Mouse (Mus musculus) G1E (cell line): ENCODE measurements around the gene Stx8.

ENCODE experiments used
- CTCF ChIP-seq: IDR thresholded peaks from 2 replicates; pipeline ENCODE4 v1.5.1; 2012; ENCODE audit warnings: low read depth, low read length, inconsistent platforms, mixed read lengths
- GATA1 ChIP-seq: IDR thresholded peaks from 2 replicates; pipeline ENCODE4 v1.6.1; 2012; ENCODE audit warnings: borderline replicate concordance, low read length, inconsistent platforms, mixed read lengths
- GATA2 ChIP-seq: IDR thresholded peaks from 2 replicates; pipeline ENCODE4 v1.6.1; 2012; ENCODE audit warnings: low read depth, low read length, inconsistent platforms, borderline replicate concordance
- POLR2AphosphoS5 ChIP-seq: IDR thresholded peaks from 2 replicates; pipeline ENCODE4 v1.6.1; 2012; ENCODE audit warnings: low read depth, low read length, inconsistent platforms; ENCODE audit not compliant: insufficient replicate concordance
- TAL1 ChIP-seq: conservative IDR thresholded peaks from 2 replicates; pipeline ENCODE4 v1.6.1; 2012; ENCODE audit warnings: low read depth, low read length, inconsistent platforms, mixed read lengths

GRCm38 (mm10) chr11:68198696-68199095 lies 232.7 kb downstream of the Stx8 start:
- TF ChIP-seq CTCF (no peak), GATA1 (no peak), POLR2AphosphoS5 (no peak), TAL1 (no peak), GATA2 (no peak)
